Mouse (Mus musculus) lung, adult 18-20 months (tissue): ENCODE measurements at regions not wholly inside any gene's neighbourhood (a gene's known extent, or its start where the extent isn't known, plus 50 kb on each side); places are given as distances from the start of the nearest gene placed in this dataset.

Experiments
- DNase-seq, 2 experiments: peaks; one replicate each; pipeline ENCODE4 v3.0.0; 2022; ENCODE audit warnings: mixed read lengths in 2 of 2

- DNase-seq = peak; percentile 4 to 12
Measured at GRCm38 (mm10) chr15:103627085-103627484, 62.2 kb upstream of the Glycam1 start.
